Mouse (Mus musculus): ENCODE measurements around the gene Cabp2.
"Not testable (repeated sequence)": the region's sequence is repeated elsewhere in the genome, so short reads cannot be mapped to it uniquely, and the experiment has no call there.

Cabp2 gene

GRCm38 (mm10) chr19:4055947-4056693 is 25.3 kb upstream of the Cabp2 start:
- no peak for DNase-seq (ENCODE audit: low read depth, low spot score)

GRCm38 (mm10) chr19:4056727-4057126 is 24.7 kb upstream of the Cabp2 start:
- DNase-seq (ENCODE audit: low read depth, low spot score), result no peak

- no peak for DNase-seq (ENCODE audit: low read depth, low spot score)
These were observed 24.0 kb upstream of the Cabp2 start for GRCm38 (mm10) chr19:4057389-4057788.

- no peak for DNase-seq (ENCODE audit: low read depth, low spot score)
These were observed 23.4 kb upstream of the Cabp2 start for GRCm38 (mm10) chr19:4057962-4058361.

GRCm38 (mm10) chr19:4058581-4058980 is 22.8 kb upstream of the Cabp2 start:
- no peak for DNase-seq (ENCODE audit: low read depth, low spot score)

- no peak for DNase-seq (ENCODE audit: low read depth, low spot score)
These were observed 22.2 kb upstream of the Cabp2 start, which contains the start of gene Gstp3 for GRCm38 (mm10) chr19:4059069-4059740. Gene Gstp3 (minus strand): TSS chr19:4059569.

- not testable (repeated sequence) for DNase-seq (ENCODE audit: low read depth, low spot score)
These were observed 21.1 kb upstream of the Cabp2 start for GRCm38 (mm10) chr19:4060044-4060898.

- no peak for DNase-seq (ENCODE audit: low read depth, low spot score)
These were observed 20.4 kb upstream of the Cabp2 start for GRCm38 (mm10) chr19:4060899-4061465.

- not testable (repeated sequence) for DNase-seq (ENCODE audit: low read depth, low spot score)
These were observed 18.0 kb upstream of the Cabp2 start for GRCm38 (mm10) chr19:4063357-4063756.

GRCm38 (mm10) chr19:4064501-4064900 is 16.9 kb upstream of the Cabp2 start:
- not testable (repeated sequence) for DNase-seq (ENCODE audit: low read depth, low spot score)

- no peak for DNase-seq (ENCODE audit: low read depth, low spot score)
These were observed 15.1 kb upstream of the Cabp2 start for GRCm38 (mm10) chr19:4066280-4066679.

- no peak for DNase-seq (ENCODE audit: low read depth, low spot score)
These were observed 14.5 kb upstream of the Cabp2 start for GRCm38 (mm10) chr19:4066877-4067276.

GRCm38 (mm10) chr19:4068242-4068641 is 13.1 kb upstream of the Cabp2 start:
- DNase-seq (ENCODE audit: low read depth, low spot score), result not testable (repeated sequence)

GRCm38 (mm10) chr19:4068717-4069410 is 12.5 kb upstream of the Cabp2 start:
- DNase-seq (ENCODE audit: low read depth, low spot score), result no peak

GRCm38 (mm10) chr19:4070311-4070710 is 11.1 kb upstream of the Cabp2 start:
- DNase-seq (ENCODE audit: low read depth, low spot score), result no peak

- DNase-seq (ENCODE audit: low read depth, low spot score), result no peak
These were observed 10.6 kb upstream of the Cabp2 start for GRCm38 (mm10) chr19:4070756-4071155.

GRCm38 (mm10) chr19:4071406-4071805 is 10.0 kb upstream of the Cabp2 start:
- no peak for DNase-seq (ENCODE audit: low read depth, low spot score)

- DNase-seq (ENCODE audit: low read depth, low spot score), result no peak
These were observed 8.5 kb upstream of the Cabp2 start for GRCm38 (mm10) chr19:4072706-4073424.

- no peak for DNase-seq (ENCODE audit: low read depth, low spot score)
These were observed 5.8 kb upstream of the Cabp2 start for GRCm38 (mm10) chr19:4075531-4075930.

GRCm38 (mm10) chr19:4079594-4079993 is 1.8 kb upstream of the Cabp2 start:
- no peak for DNase-seq (ENCODE audit: low read depth, low spot score)

Data from skeletal muscle tissue, adult 2 months (tissue).